Mouse (Mus musculus): ENCODE results near the gene Ddx47. TPM values are rescaled to one million over a fixed set of nuclear protein-coding genes. Genes with fewer than 3 reads are reported as not detected.

The Ddx47 gene
- polyA plus RNA-seq (2012; rRNA removed), result 83.0 and 84.6 TPM in 2 replicates

DNA sequence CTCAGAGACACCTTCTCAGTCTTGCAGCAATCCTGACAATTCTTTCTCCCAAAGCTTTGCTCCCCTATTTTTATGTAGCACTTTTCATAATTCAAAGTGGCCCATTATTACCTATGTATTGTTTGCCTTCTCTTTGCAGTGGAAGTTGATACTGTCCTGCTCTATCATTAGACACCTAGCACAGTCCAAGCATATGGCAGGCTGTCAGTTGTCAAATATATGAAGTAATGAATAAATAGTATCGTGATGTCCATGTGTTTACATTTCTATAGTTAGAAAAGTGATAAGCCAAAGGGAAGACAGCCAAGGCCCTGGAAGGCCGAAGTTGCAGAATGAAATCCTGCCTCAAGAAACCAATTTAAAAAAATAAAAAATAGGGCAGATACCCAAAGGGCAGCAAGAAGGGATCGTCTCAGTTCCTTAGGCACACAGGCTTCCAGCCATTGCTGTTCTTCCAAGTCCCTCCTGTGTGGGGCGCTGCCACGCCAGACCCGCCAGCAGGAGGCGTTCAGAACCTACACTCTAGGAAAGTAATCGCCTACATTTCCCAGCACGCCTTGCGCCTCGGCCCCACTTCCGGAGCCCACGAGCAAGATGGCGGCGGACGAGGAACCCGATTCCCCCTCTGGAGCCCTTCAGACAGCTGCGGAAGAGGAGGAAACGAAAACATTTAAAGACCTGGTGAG lies at the start of gene Ddx47:
Gene Ddx47 (plus strand): TSS at position 565 of the 686 bp plus-strand sequence.
- peak; percentile 93 to 95 for DNase-seq
- H3K4me3 ChIP-seq (replicated peaks; ENCODE audit: insufficient read depth, low read depth, low read length), result peak within 1 kb of the TSS; percentile 83
- no peak within 1 kb of the TSS for H3K27ac ChIP-seq (ENCODE audit: insufficient read depth, low read length)
- no peaks in the 10 kb centered on the region for H3K4me1 ChIP-seq (ENCODE audit: control insufficient read depth, insufficient read depth, low read length)
- no peaks in the 10 kb centered on the region for H3K27me3 ChIP-seq (ENCODE audit: control insufficient read depth, insufficient read depth, low read length)
- TF ChIP-seq POLR2A (IDR thresholded peaks at IDR 0.05; ENCODE audit: borderline replicate concordance, insufficient read depth, low read length) (peak; percentile 63; the same call in 1 of the 2 replicates), CTCF (IDR thresholded peaks at IDR 0.05; ENCODE audit: borderline replicate concordance, insufficient read depth, low read depth, low read length) (peak; percentile 96)
- 2% methylated on average over 19 of the region's 19 CpGs for WGBS

DNA sequence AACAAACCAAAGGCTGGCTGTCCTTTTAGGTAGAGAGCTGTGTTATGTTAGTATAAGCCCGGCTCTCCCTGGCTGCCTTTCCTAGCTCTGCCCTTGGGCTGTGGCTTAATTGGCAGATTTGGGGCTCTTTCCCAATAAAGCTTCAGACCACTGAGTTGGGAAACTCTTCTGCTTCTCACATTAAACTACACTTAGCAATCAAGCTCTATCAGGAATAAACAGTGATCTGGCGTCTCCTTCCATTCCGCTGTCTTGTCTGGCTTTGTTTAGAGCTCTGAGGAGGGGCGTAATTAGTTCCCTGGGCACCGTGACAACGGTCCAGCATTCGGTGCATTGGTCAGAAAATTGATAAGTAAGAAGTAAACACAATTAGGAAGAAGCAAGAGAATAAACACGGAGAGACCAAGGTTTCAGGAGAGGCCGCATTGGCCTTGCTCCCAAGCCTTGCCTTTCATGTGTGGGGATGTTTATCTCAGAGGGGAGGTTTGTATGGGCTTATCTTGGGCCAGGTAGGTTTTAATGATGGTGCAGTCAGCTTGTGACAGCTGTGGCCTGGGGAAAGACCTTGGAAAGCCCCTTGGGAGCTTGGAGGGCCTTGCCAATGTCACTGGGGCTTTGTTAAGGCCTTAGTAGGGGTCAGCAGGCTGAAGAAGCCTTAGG lies 49.4 kb upstream of the Ddx47 start:
- Histone ChIP-seq H3K4me3 (replicated peaks; ENCODE audit: insufficient read depth, low read depth, low read length) (no peak overlapping the region), H3K4me1 (ENCODE audit: control insufficient read depth, insufficient read depth, low read length) (no peaks in the 10 kb centered on the region), H3K27me3 (ENCODE audit: control insufficient read depth, insufficient read depth, low read length) (no peaks in the 10 kb centered on the region), H3K27ac (ENCODE audit: insufficient read depth, low read length) (no peak overlapping the region)
- 61% methylated on average over 9 of the region's 9 CpGs for WGBS
- DNase-seq, result no peak
- no peak for TF ChIP-seq POLR2A (IDR thresholded peaks at IDR 0.05; ENCODE audit: borderline replicate concordance, insufficient read depth, low read length)
- no peak for TF ChIP-seq CTCF (IDR thresholded peaks at IDR 0.05; ENCODE audit: borderline replicate concordance, insufficient read depth, low read depth, low read length)

DNA sequence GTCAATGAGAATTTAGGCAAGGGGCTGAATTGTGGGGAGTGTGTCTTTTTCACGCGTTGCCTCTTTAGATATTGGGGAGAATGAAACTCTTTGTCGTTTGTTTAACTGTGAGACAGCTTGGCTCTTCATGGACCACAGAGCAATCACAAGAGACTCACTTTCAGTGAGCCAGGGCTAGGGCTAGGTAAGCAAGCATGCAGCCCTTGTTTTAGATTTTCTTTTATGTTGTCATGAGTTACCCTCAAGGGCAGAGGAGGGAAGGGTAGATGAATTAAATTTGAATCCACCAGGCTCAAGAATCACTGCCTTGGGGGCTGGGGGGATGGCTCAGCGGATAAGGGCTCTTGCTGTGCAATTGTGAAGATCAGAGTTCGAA lies 48.9 kb upstream of the Ddx47 start:
- Histone ChIP-seq H3K27me3 (ENCODE audit: control insufficient read depth, insufficient read depth, low read length) (no peaks in the 10 kb centered on the region), H3K27ac (ENCODE audit: insufficient read depth, low read length) (no peak overlapping the region), H3K4me3 (replicated peaks; ENCODE audit: insufficient read depth, low read depth, low read length) (no peak overlapping the region), H3K4me1 (ENCODE audit: control insufficient read depth, insufficient read depth, low read length) (no peaks in the 10 kb centered on the region)
- TF ChIP-seq POLR2A (IDR thresholded peaks at IDR 0.05; ENCODE audit: borderline replicate concordance, insufficient read depth, low read length) (no peak), CTCF (IDR thresholded peaks at IDR 0.05; ENCODE audit: borderline replicate concordance, insufficient read depth, low read depth, low read length) (no peak)
- DNase-seq, result no peak
- WGBS, result 51% methylated on average over 5 of the region's 5 CpGs

DNA sequence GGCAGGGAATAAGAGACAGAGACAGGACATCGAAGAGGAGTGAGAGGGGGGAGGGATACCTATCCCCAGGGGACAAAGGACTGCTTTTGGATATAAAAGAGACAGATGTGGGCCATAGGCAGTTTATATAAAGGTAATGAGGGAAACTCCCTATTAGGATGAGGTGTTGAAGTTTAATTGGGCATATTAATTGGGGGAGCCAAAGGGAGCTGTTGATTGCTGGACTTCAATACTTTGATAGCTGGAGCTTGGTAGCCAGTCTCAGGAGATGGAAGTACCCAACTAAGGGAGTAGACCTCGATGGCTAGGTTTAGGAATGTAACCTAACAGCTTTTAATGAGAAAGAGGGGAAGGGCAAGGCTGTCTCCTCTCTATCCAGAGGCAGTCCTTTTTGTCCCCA lies 47.5 kb upstream of the Ddx47 start:
- H3K4me3 ChIP-seq (replicated peaks; ENCODE audit: insufficient read depth, low read depth, low read length), result no peak overlapping the region
- H3K4me1 ChIP-seq (ENCODE audit: control insufficient read depth, insufficient read depth, low read length), result no peaks in the 10 kb centered on the region
- no peak for DNase-seq
- H3K27me3 ChIP-seq (ENCODE audit: control insufficient read depth, insufficient read depth, low read length), result no peaks in the 10 kb centered on the region
- TF ChIP-seq POLR2A (IDR thresholded peaks at IDR 0.05; ENCODE audit: borderline replicate concordance, insufficient read depth, low read length) (no peak), CTCF (IDR thresholded peaks at IDR 0.05; ENCODE audit: borderline replicate concordance, insufficient read depth, low read depth, low read length) (no peak)
- no peak overlapping the region for H3K27ac ChIP-seq (ENCODE audit: insufficient read depth, low read length)
- WGBS, result 79% methylated on average over 2 of the region's 2 CpGs

DNA sequence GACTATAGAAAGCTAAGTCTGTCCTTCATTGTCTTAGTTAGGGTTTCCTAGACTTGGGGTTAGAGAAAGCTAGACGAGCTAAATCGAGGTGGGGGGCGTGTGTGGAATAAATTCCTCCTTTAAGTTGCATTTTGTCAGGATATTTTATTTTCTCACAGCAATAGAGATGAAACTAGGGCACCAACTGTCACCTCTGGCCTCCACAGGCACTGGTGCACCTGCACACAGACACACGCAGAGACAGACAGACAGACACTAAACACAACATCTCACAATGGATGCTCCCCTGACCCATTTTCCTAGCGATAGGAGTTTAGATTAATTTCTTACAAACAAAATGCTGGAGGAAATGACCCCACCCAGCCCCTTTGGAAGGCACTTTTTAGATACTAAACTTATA lies 44.7 kb upstream of the Ddx47 start:
- 81% methylated on average over 5 of the region's 5 CpGs for WGBS
- H3K27ac ChIP-seq (ENCODE audit: insufficient read depth, low read length), result no peak overlapping the region
- H3K27me3 ChIP-seq (ENCODE audit: control insufficient read depth, insufficient read depth, low read length), result no peaks in the 10 kb centered on the region
- no peak overlapping the region for H3K4me3 ChIP-seq (replicated peaks; ENCODE audit: insufficient read depth, low read depth, low read length)
- TF ChIP-seq POLR2A (IDR thresholded peaks at IDR 0.05; ENCODE audit: borderline replicate concordance, insufficient read depth, low read length) (no peak), CTCF (IDR thresholded peaks at IDR 0.05; ENCODE audit: borderline replicate concordance, insufficient read depth, low read depth, low read length) (no peak)
- no peaks in the 10 kb centered on the region for H3K4me1 ChIP-seq (ENCODE audit: control insufficient read depth, insufficient read depth, low read length)
- no peak for DNase-seq

DNA sequence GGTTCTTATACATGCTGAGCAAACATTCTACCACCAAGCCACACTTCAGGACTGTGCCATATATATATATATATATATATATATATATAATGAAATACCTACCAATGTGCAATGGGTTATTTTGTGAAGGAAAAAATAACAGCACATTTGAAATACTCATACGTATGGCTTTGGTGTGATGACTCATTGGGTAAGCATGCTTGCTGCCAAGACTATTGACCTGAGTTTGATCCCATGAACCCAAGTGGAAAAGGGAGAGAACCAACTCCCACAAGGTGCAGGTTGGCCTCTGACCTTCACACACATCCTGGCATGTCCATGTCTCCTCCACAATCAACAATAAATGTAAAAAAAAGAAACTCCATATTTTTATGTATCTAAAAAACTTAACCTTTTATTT lies 43.1 kb upstream of the Ddx47 start:
- Histone ChIP-seq H3K4me3 (replicated peaks; ENCODE audit: insufficient read depth, low read depth, low read length) (no peak overlapping the region), H3K4me1 (ENCODE audit: control insufficient read depth, insufficient read depth, low read length) (no peaks in the 10 kb centered on the region), H3K27me3 (ENCODE audit: control insufficient read depth, insufficient read depth, low read length) (no peaks in the 10 kb centered on the region), H3K27ac (ENCODE audit: insufficient read depth, low read length) (no peak overlapping the region)
- DNase-seq, result no peak
- 67% methylated on average over 1 of the region's 1 CpGs for WGBS
- TF ChIP-seq CTCF (IDR thresholded peaks at IDR 0.05; ENCODE audit: borderline replicate concordance, insufficient read depth, low read depth, low read length) (no peak), POLR2A (IDR thresholded peaks at IDR 0.05; ENCODE audit: borderline replicate concordance, insufficient read depth, low read length) (no peak)

DNA sequence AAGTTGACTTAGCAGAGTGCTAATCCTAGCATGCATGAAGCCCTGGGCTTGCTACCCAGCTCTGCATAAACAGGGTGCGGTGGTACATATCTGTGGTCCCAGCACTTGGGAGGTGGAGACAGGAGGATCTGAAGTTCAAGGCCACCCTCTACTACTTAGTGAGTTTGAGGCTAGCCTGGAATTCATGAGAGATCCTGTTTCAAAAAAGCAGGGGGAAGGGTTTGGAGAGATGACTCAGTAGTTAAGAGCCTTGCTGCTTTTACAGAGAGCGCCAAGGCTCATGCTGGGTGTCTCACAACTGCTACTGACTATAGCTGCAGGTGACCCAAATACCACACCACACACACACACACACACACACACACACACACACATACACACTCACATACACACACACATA lies 41.9 kb upstream of the Ddx47 start:
- H3K4me3 ChIP-seq (replicated peaks; ENCODE audit: insufficient read depth, low read depth, low read length), result no peak overlapping the region
- TF ChIP-seq CTCF (IDR thresholded peaks at IDR 0.05; ENCODE audit: borderline replicate concordance, insufficient read depth, low read depth, low read length) (no peak), POLR2A (IDR thresholded peaks at IDR 0.05; ENCODE audit: borderline replicate concordance, insufficient read depth, low read length) (no peak)
- WGBS, result 95% methylated on average over 2 of the region's 2 CpGs

DNA sequence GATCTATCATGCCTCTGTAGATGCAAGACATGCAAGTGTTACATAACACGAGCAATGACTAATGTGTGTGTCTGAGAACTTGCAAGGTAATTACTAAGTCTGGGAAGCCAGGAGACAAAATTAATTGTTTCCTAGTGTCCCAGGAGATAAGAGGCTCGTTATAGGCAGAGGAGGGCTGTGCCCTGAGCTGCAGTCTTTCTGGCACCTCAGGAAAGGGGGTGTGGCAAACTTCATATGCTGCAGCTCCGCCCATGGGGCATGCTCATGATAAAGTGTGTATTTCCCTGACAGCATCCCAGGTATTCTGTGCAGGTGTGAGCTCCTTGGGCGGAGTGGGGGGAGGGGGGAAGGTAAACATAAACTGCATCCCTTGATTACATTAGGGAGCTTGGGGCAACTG lies 39.3 kb upstream of the Ddx47 start:
- TF ChIP-seq CTCF (IDR thresholded peaks at IDR 0.05; ENCODE audit: borderline replicate concordance, insufficient read depth, low read depth, low read length) (no peak), POLR2A (IDR thresholded peaks at IDR 0.05; ENCODE audit: borderline replicate concordance, insufficient read depth, low read length) (no peak)
- Histone ChIP-seq H3K27me3 (ENCODE audit: control insufficient read depth, insufficient read depth, low read length) (no peaks in the 10 kb centered on the region), H3K27ac (ENCODE audit: insufficient read depth, low read length) (no peak overlapping the region), H3K4me3 (replicated peaks; ENCODE audit: insufficient read depth, low read depth, low read length) (no peak overlapping the region), H3K4me1 (ENCODE audit: control insufficient read depth, insufficient read depth, low read length) (no peaks in the 10 kb centered on the region)
- no peak for DNase-seq
- WGBS, result 66% methylated on average over 4 of the region's 4 CpGs

More for the DNA sequence above, 41.9 kb upstream of the Ddx47 start:
- H3K27me3 ChIP-seq (ENCODE audit: control insufficient read depth, insufficient read depth, low read length), result no peaks in the 10 kb centered on the region
- DNase-seq, result no peak
- H3K27ac ChIP-seq (ENCODE audit: insufficient read depth, low read length), result no peak overlapping the region
- H3K4me1 ChIP-seq (ENCODE audit: control insufficient read depth, insufficient read depth, low read length), result no peaks in the 10 kb centered on the region
